Mouse (Mus musculus) brain, embryonic 14.5 days (tissue): ENCODE results near the gene Tiam2.

Experiments used
- CTCF ChIP-seq: fragments of 200-500 bp; IDR thresholded peaks from 2 replicates; pipeline ENCODE4 v1.5.1; 2012; ENCODE audit warnings: inconsistent platforms, mild to moderate bottlenecking, moderate library complexity, borderline replicate concordance; ENCODE audit not compliant: insufficient read depth, insufficient read length; ENCODE audit errors: extremely low read depth
- POLR2A ChIP-seq: fragments of 200-500 bp; IDR thresholded peaks from 2 replicates; pipeline ENCODE4 v1.6.1; 2012; ENCODE audit warnings: mild to moderate bottlenecking, inconsistent platforms, borderline replicate concordance; ENCODE audit not compliant: poor library complexity, insufficient read depth, insufficient read length, severe bottlenecking; ENCODE audit errors: extremely low read depth

- no peak for TF ChIP-seq CTCF
- TF ChIP-seq POLR2A = no peak
Measured at GRCm38 (mm10) chr17:3467636-3468324, 141.4 kb downstream of the Tiam2 start.
